Mouse (Mus musculus) liver, embryonic 14.5 days (tissue): Measurements from ENCODE around the gene 9930021J03Rik.

Experiments used
- CTCF ChIP-seq: IDR thresholded peaks from 2 replicates; pipeline ENCODE4 v1.5.1; 2016; ENCODE audit warnings: antibody characterized with exemption, low read depth, control low read depth
- EP300 ChIP-seq: IDR thresholded peaks from 2 replicates; pipeline ENCODE4 v1.6.1; 2016; ENCODE audit warnings: antibody characterized with exemption, low read depth

DNA sequence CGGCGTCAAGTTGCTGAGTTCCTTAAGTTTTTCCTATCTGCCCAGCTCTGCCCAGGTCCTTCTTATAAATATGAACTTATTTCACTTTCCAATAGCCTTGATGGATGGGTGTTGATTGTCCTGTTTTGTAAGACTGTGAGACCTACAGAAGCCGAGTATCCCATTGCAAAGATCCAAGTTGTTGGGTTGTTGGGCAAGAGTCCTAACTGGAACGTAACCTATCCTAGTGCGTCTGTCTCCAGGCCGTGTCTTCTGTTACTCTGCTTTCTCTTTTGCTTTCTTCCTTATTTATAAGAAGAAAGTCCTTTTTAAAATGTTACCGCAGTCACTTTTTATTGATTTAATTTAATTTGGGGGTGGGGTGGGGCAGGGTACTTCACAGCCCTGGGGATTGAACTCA, 130.8 kb downstream of the 9930021J03Rik start:
- TF ChIP-seq CTCF (no peak), EP300 (no peak)
